Mouse (Mus musculus): ENCODE data around the gene Hoxd8.
A peak's percentile ranks its signal among the peaks of the same experiment; 100 is the strongest.

Gene Hoxd8

GRCm38 (mm10) chr2:74704393-74704998 lies at the start of gene Hoxd8:
TSS of gene Hoxd8 (plus strand) at chr2:74704615.
- no peak for DNase-seq (ENCODE audit: low spot score in 2 of 2)

- DNase-seq (ENCODE audit: low spot score in 2 of 2), result no peak
These were observed 49.5 kb upstream of the Hoxd8 start for GRCm38 (mm10) chr2:74654743-74655419.

GRCm38 (mm10) chr2:74655420-74655781 lies 49.0 kb upstream of the Hoxd8 start:
- DNase-seq (ENCODE audit: low spot score in 2 of 2), result no peak

GRCm38 (mm10) chr2:74655821-74656631 lies 48.4 kb upstream of the Hoxd8 start:
- no peak for DNase-seq (ENCODE audit: low spot score in 2 of 2)

- DNase-seq (ENCODE audit: low spot score in 2 of 2), result no peak
These were observed 47.8 kb upstream of the Hoxd8 start for GRCm38 (mm10) chr2:74656632-74657021.

GRCm38 (mm10) chr2:74657251-74658023 lies 47.0 kb upstream of the Hoxd8 start:
- DNase-seq (ENCODE audit: low spot score in 2 of 2), result no peak

GRCm38 (mm10) chr2:74658024-74658666 lies 46.3 kb upstream of the Hoxd8 start:
- DNase-seq (ENCODE audit: low spot score in 2 of 2), result no peak

GRCm38 (mm10) chr2:74658667-74659371 lies 45.6 kb upstream of the Hoxd8 start:
- no peak for DNase-seq (ENCODE audit: low spot score in 2 of 2)

GRCm38 (mm10) chr2:74659507-74660005 lies 44.9 kb upstream of the Hoxd8 start, which contains the start of gene Evx2:
TSS of gene Evx2 (minus strand) at chr2:74659557.
- DNase-seq (ENCODE audit: low spot score in 2 of 2), result no peak

- no peak for DNase-seq (ENCODE audit: low spot score in 2 of 2)
These were observed 43.7 kb upstream of the Hoxd8 start for GRCm38 (mm10) chr2:74660421-74661375.

GRCm38 (mm10) chr2:74661685-74662084 lies 42.7 kb upstream of the Hoxd8 start:
- DNase-seq (ENCODE audit: low spot score in 2 of 2), result no peak

GRCm38 (mm10) chr2:74663291-74663925 lies 41.0 kb upstream of the Hoxd8 start:
- DNase-seq (ENCODE audit: low spot score in 2 of 2), result peak in 1 of 2 experiments; percentile 62

- no peak for DNase-seq (ENCODE audit: low spot score in 2 of 2)
These were observed 38.0 kb upstream of the Hoxd8 start for GRCm38 (mm10) chr2:74666411-74666810.

- no peak for DNase-seq (ENCODE audit: low spot score in 2 of 2)
These were observed 37.1 kb upstream of the Hoxd8 start for GRCm38 (mm10) chr2:74667191-74667841.

- no peak for DNase-seq (ENCODE audit: low spot score in 2 of 2)
These were observed 36.5 kb upstream of the Hoxd8 start, which contains the start of gene Hoxd13 for GRCm38 (mm10) chr2:74667842-74668357. TSS of gene Hoxd13 (plus strand) at chr2:74668310.

GRCm38 (mm10) chr2:74668370-74669229 lies 35.8 kb upstream of the Hoxd8 start:
- DNase-seq (ENCODE audit: low spot score in 2 of 2), result no peak

GRCm38 (mm10) chr2:74669230-74669578 lies 35.2 kb upstream of the Hoxd8 start:
- no peak for DNase-seq (ENCODE audit: low spot score in 2 of 2)

Measured in frontal cortex, postnatal 14 days (tissue).